Mouse (Mus musculus): ENCODE results near the gene B130006D01Rik. TPM values are rescaled to one million over a fixed set of nuclear protein-coding genes. Genes with fewer than 3 reads are reported as not detected.
A peak's percentile ranks its signal among the peaks of the same experiment; 100 is the strongest.

Gene B130006D01Rik
- polyA plus RNA-seq (2015; fragmentation: Nextera tagmentation; extraction: Ambion mirVana), result 0.51 and 0.78 TPM in 2 replicates

DNA sequence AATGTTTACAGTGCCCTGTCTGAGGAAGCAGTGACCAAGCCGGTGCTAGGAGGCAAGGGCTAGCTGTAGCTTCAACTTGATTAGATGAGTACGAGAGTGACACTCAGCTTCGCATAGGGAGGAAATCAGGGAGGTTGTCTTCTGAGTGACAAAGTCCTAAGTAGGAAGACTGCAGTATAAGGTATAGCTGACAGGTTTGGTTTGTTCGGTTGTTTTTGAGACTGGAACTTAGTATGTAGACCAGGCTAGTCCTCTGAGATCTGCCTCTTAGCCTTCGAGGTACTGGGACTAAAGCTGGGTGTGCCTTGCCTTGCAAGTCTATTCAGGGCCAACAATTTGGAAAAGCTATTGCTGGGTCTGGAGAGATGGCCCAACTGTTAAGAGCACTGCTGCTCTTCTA lies at the start of gene B130006D01Rik:
TSS of gene B130006D01Rik (plus strand) at position 301 of the 400 bp plus-strand sequence.
- no peaks in the 10 kb centered on the region for H3K27me3 ChIP-seq (replicated peaks)
- H3K4me2 ChIP-seq, result no peak within 1 kb of the TSS
- no peak within 1 kb of the TSS for H3K4me3 ChIP-seq
- no peaks in the 10 kb centered on the region for H3K36me3 ChIP-seq
- H3K9ac ChIP-seq, result no peak within 1 kb of the TSS
- WGBS, result 88% methylated on average over 5 of the region's 5 CpGs
- no peak for ATAC-seq (ENCODE audit: extremely low read depth, insufficient number of reproducible peaks, low FRiP score, low TSS enrichment)
- H3K27ac ChIP-seq (replicated peaks), result no peak within 1 kb of the TSS
- no peaks in the 10 kb centered on the region for H3K9me3 ChIP-seq
- H3K4me1 ChIP-seq, result peaks cover 9% of the 10 kb centered on the region

DNA sequence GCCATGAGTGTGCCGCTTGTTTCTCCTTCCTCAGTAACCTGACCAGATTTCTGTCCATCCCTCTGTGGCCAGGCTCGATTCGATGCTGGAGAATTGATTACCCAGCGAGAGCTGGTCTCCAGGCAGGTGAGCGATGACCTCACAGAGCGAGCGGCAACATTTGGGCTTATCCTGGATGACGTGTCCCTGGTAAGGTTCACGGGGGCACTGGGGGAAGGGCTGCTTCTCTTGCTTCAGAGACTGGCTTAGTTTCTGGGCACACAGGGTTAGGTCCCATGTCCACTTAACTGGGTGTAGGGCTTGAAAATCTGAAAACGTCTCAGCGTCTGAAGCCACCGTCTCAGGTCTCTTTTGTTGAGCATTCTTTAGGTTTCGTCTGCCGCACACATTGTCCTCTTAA lies 47.9 kb upstream of the B130006D01Rik start:
- Histone ChIP-seq H3K4me3 (no peak overlapping the region), H3K4me2 (no peak overlapping the region), H3K27me3 (replicated peaks) (no peaks in the 10 kb centered on the region), H3K27ac (replicated peaks) (0 out of 2 replicates have a peak overlapping the region, but pooled peaks have one; percentile 25), H3K36me3 (peaks cover 95% of the 10 kb centered on the region), H3K9me3 (no peaks in the 10 kb centered on the region), H3K4me1 (peaks cover 9% of the 10 kb centered on the region), H3K9ac (no peak overlapping the region)
- ATAC-seq (ENCODE audit: extremely low read depth, insufficient number of reproducible peaks, low FRiP score, low TSS enrichment), result no peak
- WGBS, result 89% methylated on average over 14 of the region's 14 CpGs

- Histone ChIP-seq H3K4me2 (no peak overlapping the region), H3K27me3 (replicated peaks) (no peaks in the 10 kb centered on the region), H3K9me3 (no peaks in the 10 kb centered on the region), H3K9ac (no peak overlapping the region), H3K36me3 (peaks cover 95% of the 10 kb centered on the region), H3K4me1 (peaks cover 12% of the 10 kb centered on the region), H3K27ac (replicated peaks) (0 out of 2 replicates have a peak overlapping the region, but pooled peaks have one; percentile 25), H3K4me3 (no peak overlapping the region)
- WGBS, result 21% methylated on average over 6 of the region's 6 CpGs
- ATAC-seq (ENCODE audit: extremely low read depth, insufficient number of reproducible peaks, low FRiP score, low TSS enrichment), result no peak
These were observed 47.1 kb upstream of the B130006D01Rik start for GRCm38 (mm10) chr11:95676307-95676706.

DNA sequence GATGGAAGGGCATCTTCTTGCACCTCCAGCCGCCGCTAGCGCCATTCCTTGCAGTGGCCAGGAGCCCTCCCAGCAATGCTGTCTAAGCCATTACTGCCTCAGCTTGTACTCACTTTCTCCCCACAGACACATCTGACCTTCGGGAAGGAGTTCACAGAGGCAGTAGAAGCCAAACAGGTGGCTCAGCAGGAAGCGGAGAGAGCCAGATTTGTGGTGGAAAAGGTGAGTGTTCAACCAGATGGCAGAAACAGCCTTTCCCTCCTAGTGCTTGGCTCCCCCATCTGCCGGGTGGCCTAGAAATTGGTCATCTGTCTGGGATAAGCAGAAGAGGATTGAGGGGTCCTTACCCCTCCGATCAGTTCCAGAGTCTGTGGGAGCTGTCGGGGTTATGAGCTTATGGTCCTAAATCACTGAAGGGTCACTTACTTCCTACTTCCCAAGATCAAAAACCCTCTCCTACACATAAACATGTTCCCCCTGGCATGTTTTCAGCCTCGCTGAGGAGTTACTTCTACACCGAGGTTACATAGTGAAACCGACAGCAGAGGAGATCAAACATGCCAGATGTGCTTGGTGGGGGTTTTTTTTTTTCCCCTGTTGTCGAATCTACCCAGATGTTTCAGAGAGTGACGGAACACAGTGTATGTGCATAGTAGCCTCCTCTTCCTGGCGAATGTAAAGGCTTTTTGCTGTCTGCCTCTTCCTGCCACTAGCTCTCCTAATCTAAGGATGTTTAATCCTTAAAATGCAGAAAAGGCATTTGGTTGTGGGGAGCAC lies 45.3 kb upstream of the B130006D01Rik start:
- H3K4me3 ChIP-seq, result no peak overlapping the region
- no peak for ATAC-seq (ENCODE audit: extremely low read depth, insufficient number of reproducible peaks, low FRiP score, low TSS enrichment)
- no peak overlapping the region for H3K4me2 ChIP-seq
- no peaks in the 10 kb centered on the region for H3K9me3 ChIP-seq
- H3K9ac ChIP-seq, result no peak overlapping the region
- H3K27ac ChIP-seq (replicated peaks), result no peak overlapping the region
- WGBS, result 84% methylated on average over 14 of the region's 14 CpGs
- no peaks in the 10 kb centered on the region for H3K27me3 ChIP-seq (replicated peaks)
- peaks cover 82% of the 10 kb centered on the region for H3K36me3 ChIP-seq
- H3K4me1 ChIP-seq, result peaks cover 22% of the 10 kb centered on the region

GRCm38 (mm10) chr11:95681995-95682601 lies 41.3 kb upstream of the B130006D01Rik start:
- H3K4me2 ChIP-seq, result no peak overlapping the region
- peak overlapping the region; percentile 46 for H3K27ac ChIP-seq (replicated peaks)
- no peak overlapping the region for H3K4me3 ChIP-seq
- H3K36me3 ChIP-seq, result peaks cover 46% of the 10 kb centered on the region
- WGBS, result 37% methylated on average over 9 of the region's 9 CpGs
- H3K4me1 ChIP-seq, result peaks cover 13% of the 10 kb centered on the region
- no peaks in the 10 kb centered on the region for H3K9me3 ChIP-seq
- peak overlapping the region; percentile 1; the same call in 1 of the 2 replicates for H3K9ac ChIP-seq
- H3K27me3 ChIP-seq (replicated peaks), result no peaks in the 10 kb centered on the region
- no peak for ATAC-seq (ENCODE audit: extremely low read depth, insufficient number of reproducible peaks, low FRiP score, low TSS enrichment)

GRCm38 (mm10) chr11:95682946-95683345 lies 40.4 kb upstream of the B130006D01Rik start:
- Histone ChIP-seq H3K9me3 (no peaks in the 10 kb centered on the region), H3K27ac (replicated peaks) (no peak overlapping the region), H3K4me3 (no peak overlapping the region), H3K4me2 (no peak overlapping the region), H3K9ac (no peak overlapping the region), H3K4me1 (peaks cover 13% of the 10 kb centered on the region), H3K36me3 (peaks cover 37% of the 10 kb centered on the region), H3K27me3 (replicated peaks) (no peaks in the 10 kb centered on the region)
- 77% methylated on average over 3 of the region's 3 CpGs for WGBS
- ATAC-seq (ENCODE audit: extremely low read depth, insufficient number of reproducible peaks, low FRiP score, low TSS enrichment), result no peak

DNA sequence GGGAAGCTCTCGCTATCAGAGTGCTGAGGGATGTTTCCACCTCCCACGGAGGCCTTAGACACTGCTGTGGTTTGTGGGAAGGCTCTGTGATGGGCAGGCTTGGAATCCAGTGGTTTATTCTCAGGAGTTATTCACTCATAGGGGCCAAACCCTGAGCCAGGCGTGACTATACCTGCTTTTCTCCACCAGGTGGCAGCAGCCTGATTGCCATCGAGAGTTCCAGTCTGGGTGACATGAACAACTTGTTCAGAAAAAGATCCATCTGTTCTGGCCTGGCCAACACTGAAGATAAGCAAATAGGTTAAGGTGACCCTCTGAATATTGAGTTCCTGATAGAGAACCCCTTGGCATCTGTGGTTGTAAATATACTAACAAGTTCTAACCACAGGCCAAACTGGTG lies 37.4 kb upstream of the B130006D01Rik start:
- Histone ChIP-seq H3K36me3 (peaks cover 8% of the 10 kb centered on the region), H3K27me3 (replicated peaks) (no peaks in the 10 kb centered on the region), H3K9me3 (no peaks in the 10 kb centered on the region), H3K4me2 (no peak overlapping the region), H3K27ac (replicated peaks) (no peak overlapping the region), H3K4me3 (no peak overlapping the region), H3K4me1 (peaks cover 27% of the 10 kb centered on the region), H3K9ac (no peak overlapping the region)
- WGBS, result 1% methylated on average over 4 of the region's 4 CpGs
- no peak for ATAC-seq (ENCODE audit: extremely low read depth, insufficient number of reproducible peaks, low FRiP score, low TSS enrichment)

DNA sequence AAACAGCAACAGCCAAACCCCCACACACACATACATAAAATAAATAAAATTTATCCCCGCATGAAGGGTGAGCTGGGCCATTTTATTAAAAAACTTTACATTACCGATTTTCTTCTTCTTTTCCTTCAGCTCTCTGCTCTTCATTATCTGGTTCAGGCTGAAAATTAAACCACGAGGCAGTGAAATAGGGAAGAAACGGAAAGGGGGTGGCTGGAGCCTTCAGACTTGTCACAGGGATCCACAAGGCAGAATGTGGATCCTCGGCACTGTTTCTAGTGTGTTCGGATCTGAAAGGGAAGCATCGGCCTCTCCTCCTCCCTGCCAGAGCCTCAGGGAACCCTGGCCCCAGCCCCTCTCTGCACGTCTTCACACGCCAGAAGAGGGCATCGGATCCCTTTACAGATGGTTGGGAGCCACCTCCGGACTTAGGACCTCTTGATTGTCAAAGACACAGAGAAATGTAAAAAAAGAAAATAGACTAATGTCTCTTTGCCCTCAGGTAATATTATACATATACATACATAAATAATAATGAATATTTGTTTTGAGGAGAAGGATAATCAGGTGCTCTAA lies 36.2 kb upstream of the B130006D01Rik start:
- Histone ChIP-seq H3K27ac (replicated peaks) (no peak overlapping the region), H3K36me3 (no peaks in the 10 kb centered on the region), H3K27me3 (replicated peaks) (no peaks in the 10 kb centered on the region), H3K4me3 (no peak overlapping the region), H3K4me2 (no peak overlapping the region), H3K4me1 (peaks cover 17% of the 10 kb centered on the region), H3K9me3 (no peaks in the 10 kb centered on the region), H3K9ac (0 out of 2 replicates have a peak overlapping the region, but pooled peaks have one; percentile 19)
- ATAC-seq (ENCODE audit: extremely low read depth, insufficient number of reproducible peaks, low FRiP score, low TSS enrichment), result no peak
- 38% methylated on average over 11 of the region's 11 CpGs for WGBS

GRCm38 (mm10) chr11:95688515-95688914 lies 34.9 kb upstream of the B130006D01Rik start:
- Histone ChIP-seq H3K4me2 (peak overlapping the region; percentile 53), H3K27me3 (replicated peaks) (no peaks in the 10 kb centered on the region), H3K9me3 (no peaks in the 10 kb centered on the region), H3K4me1 (peaks cover 17% of the 10 kb centered on the region), H3K36me3 (no peaks in the 10 kb centered on the region), H3K27ac (replicated peaks) (peak overlapping the region; percentile 51), H3K4me3 (0 out of 2 replicates have a peak overlapping the region, but pooled peaks have one; percentile 3), H3K9ac (peak overlapping the region; percentile 52; the same call in 1 of the 2 replicates)
- WGBS, result 39% methylated on average over 6 of the region's 6 CpGs
- ATAC-seq (ENCODE audit: extremely low read depth, insufficient number of reproducible peaks, low FRiP score, low TSS enrichment), result no peak

DNA sequence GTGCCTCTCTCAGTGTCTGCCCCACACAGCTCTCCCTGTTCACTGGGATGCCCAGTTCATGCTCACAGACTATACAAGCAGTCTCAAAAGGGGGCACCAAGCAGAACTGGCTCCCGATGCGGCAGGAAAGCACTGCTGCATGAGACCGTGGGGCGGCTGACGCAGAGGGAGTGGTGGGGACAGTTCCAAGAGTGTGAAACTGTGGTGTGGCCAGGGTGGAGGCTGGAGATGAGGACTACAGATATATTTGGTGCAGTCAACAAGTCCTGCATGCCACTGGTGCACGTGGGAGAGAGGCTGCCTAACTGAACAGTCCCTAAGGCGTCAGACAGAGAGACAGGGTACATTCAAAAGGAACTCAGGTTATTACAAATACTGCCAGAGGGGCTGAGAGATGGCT lies 34.4 kb upstream of the B130006D01Rik start:
- no peaks in the 10 kb centered on the region for H3K9me3 ChIP-seq
- peak overlapping the region; percentile 51 for H3K27ac ChIP-seq (replicated peaks)
- 22% methylated on average over 7 of the region's 7 CpGs for WGBS
- H3K4me1 ChIP-seq, result peaks cover 17% of the 10 kb centered on the region
- no peaks in the 10 kb centered on the region for H3K36me3 ChIP-seq
- H3K27me3 ChIP-seq (replicated peaks), result no peaks in the 10 kb centered on the region
- peak overlapping the region; percentile 52; the same call in 1 of the 2 replicates for H3K9ac ChIP-seq
- 0 out of 2 replicates have a peak overlapping the region, but pooled peaks have one; percentile 3 for H3K4me3 ChIP-seq
- ATAC-seq (ENCODE audit: extremely low read depth, insufficient number of reproducible peaks, low FRiP score, low TSS enrichment), result no peak
- peak overlapping the region; percentile 53 for H3K4me2 ChIP-seq

DNA sequence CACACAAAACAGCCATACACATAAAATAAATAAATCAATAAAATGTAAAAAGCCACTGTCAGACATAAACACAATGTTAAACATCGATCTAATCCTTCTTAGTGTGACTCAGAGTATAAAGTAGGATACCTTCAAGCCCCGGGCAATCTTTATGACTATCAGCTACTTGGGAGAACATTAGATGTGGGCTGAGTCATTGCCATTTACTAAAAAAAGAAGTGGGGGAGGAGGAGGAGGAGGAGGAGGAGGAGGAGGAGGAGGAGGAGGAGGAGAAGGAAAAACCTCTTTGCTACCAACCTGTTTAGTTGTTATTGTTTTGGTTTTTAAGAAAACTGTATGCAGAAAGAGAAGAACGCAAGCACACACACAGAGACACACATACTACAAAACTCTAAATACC lies 33.8 kb upstream of the B130006D01Rik start:
- no peak overlapping the region for H3K4me2 ChIP-seq
- H3K9ac ChIP-seq, result no peak overlapping the region
- no peak overlapping the region for H3K27ac ChIP-seq (replicated peaks)
- no peaks in the 10 kb centered on the region for H3K36me3 ChIP-seq
- H3K9me3 ChIP-seq, result no peaks in the 10 kb centered on the region
- H3K4me3 ChIP-seq, result no peak overlapping the region
- 63% methylated on average over 3 of the region's 3 CpGs for WGBS
- no peaks in the 10 kb centered on the region for H3K27me3 ChIP-seq (replicated peaks)
- H3K4me1 ChIP-seq, result peaks cover 17% of the 10 kb centered on the region
- no peak for ATAC-seq (ENCODE audit: extremely low read depth, insufficient number of reproducible peaks, low FRiP score, low TSS enrichment)

Measured in heart, embryonic 13.5 days (tissue).